Comparison of ENCODE assay signal across 9 mouse cellular contexts in genomic region chr13:71459022-71459536, GRCm38 (mm10).
DNase-seq lines count a peak whose midpoint lies in the region; ATAC-seq and TF ChIP-seq lines count a peak whose summit lies in the region.
"Had no signal": no experiment of that assay in that cellular context is flagged by ENCODE, and none has a peak within 500 bp of the region (broad histone marks: within the 10 kb centered on the region; RNA-seq: fewer than 3 reads in every experiment).

No protein-coding gene starts in this region.

- 17% methylated on average over 11 of the region's 11 CpGs for WGBS in embryonic facial prominence, embryonic 11.5 days
- WGBS in hindbrain, postnatal 0 days: 24% methylated on average over 11 of the region's 11 CpGs
- WGBS in midbrain, embryonic 11.5 days: 12% methylated on average over 11 of the region's 11 CpGs

- no peak overlapping the region for H3K4me3 ChIP-seq in embryonic facial prominence, embryonic 11.5 days (ENCODE audit: low read depth, low read length)
- H3K4me3 ChIP-seq in hindbrain, postnatal 0 days (ENCODE audit: low read length): peak overlapping the region; percentile 21; the same call in 1 of the 2 replicates
- no peak overlapping the region for H3K4me3 ChIP-seq in midbrain, embryonic 11.5 days (ENCODE audit: low read depth, low read length)
- H3K4me3 ChIP-seq: left cerebral cortex, adult 2 months had no signal

- DNase-seq in embryo, embryonic 11 days: peak; percentile 34
- no peak for DNase-seq in embryo, embryonic 9.5 days (ENCODE audit: extremely low spot score)
- DNase-seq in embryonic facial prominence, embryonic 11.5 days (ENCODE audit: low spot score): peak; percentile 36
- DNase-seq in hindbrain, postnatal 0 days (ENCODE audit: low spot score): no peak
- peak; percentile 93 for DNase-seq in midbrain, embryonic 11.5 days (ENCODE audit: low spot score, missing footprints)
- no peak for DNase-seq in thymus, postnatal 4 days
- DNase-seq in adrenal gland, adult 18-20 months (ENCODE audit: low spot score in 2 of 2): no peak
- DNase-seq in urinary bladder, postnatal 4 days (ENCODE audit: low spot score in 2 of 2): no peak

- H3K27ac ChIP-seq in embryonic facial prominence, embryonic 11.5 days (replicated peaks; ENCODE audit: low read depth, low read length): no peak overlapping the region
- peak overlapping the region; percentile 51; the same call in 1 of the 2 replicates for H3K27ac ChIP-seq in hindbrain, postnatal 0 days
- peak overlapping the region; percentile 41; the same call in 1 of the 2 replicates for H3K27ac ChIP-seq in midbrain, embryonic 11.5 days (ENCODE audit: low read depth, low read length)
- H3K27ac ChIP-seq: left cerebral cortex, adult 2 months had no signal

- no peak overlapping the region for H3K9ac ChIP-seq in embryonic facial prominence, embryonic 11.5 days (replicated peaks; ENCODE audit: low read length)
- peak overlapping the region; percentile 24; the same call in 1 of the 2 replicates for H3K9ac ChIP-seq in hindbrain, postnatal 0 days (replicated peaks; ENCODE audit: low read length)
- H3K9ac ChIP-seq in midbrain, embryonic 11.5 days (ENCODE audit: low read length): peak overlapping the region; percentile 35; the same call in 1 of the 2 replicates

- H3K4me1 ChIP-seq in embryonic facial prominence, embryonic 11.5 days (ENCODE audit: control insufficient read depth, insufficient read depth, low read length): no peaks in the 10 kb centered on the region
- H3K4me1 ChIP-seq in hindbrain, postnatal 0 days (ENCODE audit: insufficient read depth, low read length): no peaks in the 10 kb centered on the region
- H3K4me1 ChIP-seq in midbrain, embryonic 11.5 days (ENCODE audit: control insufficient read depth, insufficient read depth, low read length): peaks cover 11% of the 10 kb centered on the region

- H3K9me3 ChIP-seq in embryonic facial prominence, embryonic 11.5 days (replicated peaks; ENCODE audit: control insufficient read depth, low read length): no peaks in the 10 kb centered on the region
- H3K9me3 ChIP-seq in hindbrain, postnatal 0 days (ENCODE audit: low read length): no peaks in the 10 kb centered on the region
- no peaks in the 10 kb centered on the region for H3K9me3 ChIP-seq in midbrain, embryonic 11.5 days (ENCODE audit: control insufficient read depth, low read length)

- ATAC-seq in embryonic facial prominence, embryonic 11.5 days (replicated peaks; ENCODE audit: insufficient number of reproducible peaks, low FRiP score, low TSS enrichment, low read depth): no peak
- 0 out of 2 replicates have a peak, but pooled peaks have one; percentile 13 for ATAC-seq in hindbrain, postnatal 0 days
- peak; percentile 34 for ATAC-seq in midbrain, embryonic 11.5 days (ENCODE audit: low FRiP score)

- no peak for TF ChIP-seq CTCF in hindbrain, postnatal 0 days (IDR thresholded peaks at IDR 0.05; ENCODE audit: low read depth)

- no peaks in the 10 kb centered on the region for H3K27me3 ChIP-seq in embryonic facial prominence, embryonic 11.5 days (ENCODE audit: control insufficient read depth, insufficient read depth, low read length)
- no peaks in the 10 kb centered on the region for H3K27me3 ChIP-seq in hindbrain, postnatal 0 days (ENCODE audit: insufficient read depth, low read length)
- H3K27me3 ChIP-seq in midbrain, embryonic 11.5 days (ENCODE audit: control insufficient read depth, insufficient read depth, low read length): peaks cover 16% of the 10 kb centered on the region; the same call in 1 of the 2 replicates

- no peaks in the 10 kb centered on the region for H3K36me3 ChIP-seq in embryonic facial prominence, embryonic 11.5 days (replicated peaks; ENCODE audit: control insufficient read depth, insufficient read depth, low read depth, low read length)
- no peaks in the 10 kb centered on the region for H3K36me3 ChIP-seq in hindbrain, postnatal 0 days (ENCODE audit: insufficient read depth, low read length)
- H3K36me3 ChIP-seq in midbrain, embryonic 11.5 days (ENCODE audit: control insufficient read depth, insufficient read depth, low read length): no peaks in the 10 kb centered on the region

- no peak overlapping the region for H3K4me2 ChIP-seq in embryonic facial prominence, embryonic 11.5 days (ENCODE audit: low read depth, low read length)
- peak overlapping the region; percentile 55 for H3K4me2 ChIP-seq in hindbrain, postnatal 0 days (ENCODE audit: low read depth, low read length)
- H3K4me2 ChIP-seq in midbrain, embryonic 11.5 days: peak overlapping the region; percentile 34

Comparison
In these comparisons a context has a peak if more than half of its experiments do, and no peak if none do; other contexts are left out.
1. DNase-seq: peak in embryo, embryonic 11 days (single experiment), embryonic facial prominence, embryonic 11.5 days (single experiment) and midbrain, embryonic 11.5 days (single experiment); none in embryo, embryonic 9.5 days (single experiment), hindbrain, postnatal 0 days (single experiment), thymus, postnatal 4 days (single experiment), adrenal gland, adult 18-20 months (0 of 2) and urinary bladder, postnatal 4 days (0 of 2).